Mouse (Mus musculus) heart, embryonic 15.5 days (tissue): ENCODE measurements around the gene Gimap8. TPM values are rescaled to one million over a fixed set of nuclear protein-coding genes. Genes with fewer than 3 reads are reported as not detected.
A peak's percentile ranks its signal among the peaks of the same experiment; 100 is the strongest.

Experiments used
- ATAC-seq: fragments of 200-750 bp; cut with Nextera tagmentation; replicated peaks from 2 replicates; pipeline ENCODE4 v1.8.0; 2017; ENCODE audit warnings: low read depth, moderate TSS enrichment; ENCODE audit not compliant: insufficient number of reproducible peaks, insufficient read depth, low FRiP score
- H3K27ac ChIP-seq: fragments of 300-500 bp; sonication (generic); 2 replicates; pipeline ENCODE4 v1.5.1; 2015; ENCODE audit warnings: mild to moderate bottlenecking, inconsistent platforms
- H3K27me3 ChIP-seq: fragments of 300-500 bp; sonication (generic); 2 replicates; pipeline ENCODE4 v1.6.1; 2015; ENCODE audit warnings: inconsistent platforms
- H3K36me3 ChIP-seq: fragments of 300-500 bp; sonication (generic); 2 replicates; pipeline ENCODE4 v1.6.1; 2015; ENCODE audit warnings: mild to moderate bottlenecking, inconsistent platforms
- H3K4me1 ChIP-seq: fragments of 300-500 bp; sonication (generic); replicated peaks from 2 replicates; pipeline ENCODE4 v1.6.1; 2015; ENCODE audit warnings: inconsistent platforms
- H3K4me2 ChIP-seq: fragments of 300-500 bp; sonication (generic); 2 replicates; pipeline ENCODE4 v1.6.1; 2015; ENCODE audit warnings: inconsistent platforms, mild to moderate bottlenecking, moderate library complexity
- H3K4me3 ChIP-seq: fragments of 300-500 bp; sonication (generic); 2 replicates; pipeline ENCODE4 v1.5.1; 2015; ENCODE audit warnings: mild to moderate bottlenecking, inconsistent platforms
- H3K9ac ChIP-seq: fragments of 300-500 bp; sonication (generic); 2 replicates; pipeline ENCODE4 v1.6.1; 2015; ENCODE audit warnings: mild to moderate bottlenecking, inconsistent platforms
- H3K9me3 ChIP-seq: fragments of 300-500 bp; sonication (generic); replicated peaks from 2 replicates; pipeline ENCODE4 v1.6.1; 2016; ENCODE audit warnings: inconsistent platforms
- WGBS: fragments of 180-500 bp; shearing (Covaris S2); methylation state at CpG from one replicate; pipeline ENCODE4 v1.1.7; 2015; ENCODE audit warnings: mixed read lengths; 5-methylcytosine and 5-hydroxymethylcytosine counted together
- polyA plus RNA-seq: library from polyadenylated mRNA; unstranded; fragments of >200 nt; fragmentation: Nextera tagmentation; extraction: Ambion mirVana; gene quantifications from 2 replicates; pipeline ENCODE4 v1.2.1, GENCODE M21; 2015

The Gimap8 gene
- polyA plus RNA-seq, 1 experiment from 2014 or later: 1.6 TPM

GRCm38 (mm10) chr6:48696830-48697554, 50.0 kb downstream of the Gimap8 start:
- WGBS: 80% methylated on average over 4 of the region's 4 CpGs
- ATAC-seq: no peak
- no peaks in the 10 kb centered on the region for H3K27me3 ChIP-seq
- peak overlapping the region; percentile 45; the same call in 1 of the 2 replicates for H3K27ac ChIP-seq
- no peak overlapping the region for H3K4me3 ChIP-seq
- no peaks in the 10 kb centered on the region for H3K36me3 ChIP-seq
- no peaks in the 10 kb centered on the region for H3K4me1 ChIP-seq
- no peak overlapping the region for H3K9ac ChIP-seq
- H3K4me2 ChIP-seq: no peak overlapping the region
- no peaks in the 10 kb centered on the region for H3K9me3 ChIP-seq

- H3K4me3 ChIP-seq: no peak overlapping the region
These were observed 50.5 kb downstream of the Gimap8 start for GRCm38 (mm10) chr6:48697555-48697930.

GRCm38 (mm10) chr6:48698066-48698856, 51.2 kb downstream of the Gimap8 start:
- Histone ChIP-seq H3K27me3 (no peaks in the 10 kb centered on the region), H3K27ac (peak overlapping the region; percentile 67), H3K9ac (no peak overlapping the region), H3K9me3 (no peaks in the 10 kb centered on the region), H3K4me1 (no peaks in the 10 kb centered on the region), H3K4me2 (no peak overlapping the region), H3K36me3 (no peaks in the 10 kb centered on the region), H3K4me3 (no peak overlapping the region)
- WGBS: 73% methylated on average over 7 of the region's 7 CpGs
- no peak for ATAC-seq

More at GRCm38 (mm10) chr6:48697555-48697930, 50.5 kb downstream of the Gimap8 start:
- Histone ChIP-seq H3K36me3 (no peaks in the 10 kb centered on the region), H3K4me1 (no peaks in the 10 kb centered on the region), H3K27ac (peak overlapping the region; percentile 45; the same call in 1 of the 2 replicates), H3K27me3 (no peaks in the 10 kb centered on the region), H3K9me3 (no peaks in the 10 kb centered on the region), H3K4me2 (no peak overlapping the region), H3K9ac (no peak overlapping the region)
- 40% methylated on average over 1 of the region's 1 CpGs for WGBS
- no peak for ATAC-seq

GRCm38 (mm10) chr6:48698888-48699287, 51.9 kb downstream of the Gimap8 start:
- H3K36me3 ChIP-seq: no peaks in the 10 kb centered on the region
- no peak overlapping the region for H3K4me2 ChIP-seq
- no peak overlapping the region for H3K4me3 ChIP-seq
- H3K4me1 ChIP-seq: no peaks in the 10 kb centered on the region
- no peaks in the 10 kb centered on the region for H3K9me3 ChIP-seq
- 56% methylated on average over 3 of the region's 3 CpGs for WGBS
- no peaks in the 10 kb centered on the region for H3K27me3 ChIP-seq
- ATAC-seq: no peak
- no peak overlapping the region for H3K9ac ChIP-seq
- H3K27ac ChIP-seq: peak overlapping the region; percentile 67

GRCm38 (mm10) chr6:48700251-48701075, 53.4 kb downstream of the Gimap8 start:
- Histone ChIP-seq H3K36me3 (no peaks in the 10 kb centered on the region), H3K27me3 (no peaks in the 10 kb centered on the region), H3K9ac (no peak overlapping the region), H3K4me3 (no peak overlapping the region), H3K4me2 (no peak overlapping the region), H3K27ac (peak overlapping the region; percentile 79), H3K9me3 (no peaks in the 10 kb centered on the region), H3K4me1 (no peaks in the 10 kb centered on the region)
- WGBS: 33% methylated on average over 5 of the region's 5 CpGs
- peak; percentile 82 for ATAC-seq

GRCm38 (mm10) chr6:48702146-48702545, 55.1 kb downstream of the Gimap8 start:
- H3K27me3 ChIP-seq: no peaks in the 10 kb centered on the region

GRCm38 (mm10) chr6:48702601-48703000, 55.6 kb downstream of the Gimap8 start:
- H3K4me2 ChIP-seq: no peak overlapping the region
- 61% methylated on average over 5 of the region's 5 CpGs for WGBS
- no peak overlapping the region for H3K4me3 ChIP-seq
- no peak overlapping the region for H3K9ac ChIP-seq
- no peaks in the 10 kb centered on the region for H3K36me3 ChIP-seq
- no peak for ATAC-seq
- H3K27ac ChIP-seq: peak overlapping the region; percentile 55
- H3K9me3 ChIP-seq: no peaks in the 10 kb centered on the region
- H3K27me3 ChIP-seq: no peaks in the 10 kb centered on the region
- no peaks in the 10 kb centered on the region for H3K4me1 ChIP-seq

More at GRCm38 (mm10) chr6:48702146-48702545, 55.1 kb downstream of the Gimap8 start:
- WGBS: 77% methylated on average over 7 of the region's 7 CpGs
- H3K36me3 ChIP-seq: no peaks in the 10 kb centered on the region
- no peaks in the 10 kb centered on the region for H3K9me3 ChIP-seq
- H3K4me2 ChIP-seq: no peak overlapping the region
- ATAC-seq: no peak
- H3K4me3 ChIP-seq: no peak overlapping the region
- H3K27ac ChIP-seq: peak overlapping the region; percentile 55
- no peaks in the 10 kb centered on the region for H3K4me1 ChIP-seq
- no peak overlapping the region for H3K9ac ChIP-seq

- no peaks in the 10 kb centered on the region for H3K27me3 ChIP-seq
- no peak for ATAC-seq
- H3K9ac ChIP-seq: no peak overlapping the region
- no peak overlapping the region for H3K4me2 ChIP-seq
- H3K36me3 ChIP-seq: no peaks in the 10 kb centered on the region
- H3K4me3 ChIP-seq: no peak overlapping the region
- no peaks in the 10 kb centered on the region for H3K9me3 ChIP-seq
- no peaks in the 10 kb centered on the region for H3K4me1 ChIP-seq
- H3K27ac ChIP-seq: no peak overlapping the region
These were observed 57.1 kb downstream of the Gimap8 start for GRCm38 (mm10) chr6:48704146-48704545.

- H3K4me1 ChIP-seq: no peaks in the 10 kb centered on the region
- H3K9ac ChIP-seq: no peak overlapping the region
- ATAC-seq: no peak
- peak overlapping the region; percentile 38 for H3K4me2 ChIP-seq
- H3K36me3 ChIP-seq: no peaks in the 10 kb centered on the region
- no peaks in the 10 kb centered on the region for H3K27me3 ChIP-seq
- H3K27ac ChIP-seq: peak overlapping the region; percentile 65
- H3K9me3 ChIP-seq: no peaks in the 10 kb centered on the region
- peak overlapping the region; percentile 15 for H3K4me3 ChIP-seq
- WGBS: 38% methylated on average over 3 of the region's 3 CpGs
These were observed 59.1 kb downstream of the Gimap8 start for GRCm38 (mm10) chr6:48706130-48706529.
